Mouse (Mus musculus) kidney, adult 18-20 months (tissue): Measurements from ENCODE around the gene Brwd3.
A peak's percentile ranks its signal among the peaks of the same experiment; 100 is the strongest.

ENCODE experiments used
- DNase-seq: peaks from one replicate; pipeline ENCODE4 v3.0.0; 2021

Brwd3 gene

DNA sequence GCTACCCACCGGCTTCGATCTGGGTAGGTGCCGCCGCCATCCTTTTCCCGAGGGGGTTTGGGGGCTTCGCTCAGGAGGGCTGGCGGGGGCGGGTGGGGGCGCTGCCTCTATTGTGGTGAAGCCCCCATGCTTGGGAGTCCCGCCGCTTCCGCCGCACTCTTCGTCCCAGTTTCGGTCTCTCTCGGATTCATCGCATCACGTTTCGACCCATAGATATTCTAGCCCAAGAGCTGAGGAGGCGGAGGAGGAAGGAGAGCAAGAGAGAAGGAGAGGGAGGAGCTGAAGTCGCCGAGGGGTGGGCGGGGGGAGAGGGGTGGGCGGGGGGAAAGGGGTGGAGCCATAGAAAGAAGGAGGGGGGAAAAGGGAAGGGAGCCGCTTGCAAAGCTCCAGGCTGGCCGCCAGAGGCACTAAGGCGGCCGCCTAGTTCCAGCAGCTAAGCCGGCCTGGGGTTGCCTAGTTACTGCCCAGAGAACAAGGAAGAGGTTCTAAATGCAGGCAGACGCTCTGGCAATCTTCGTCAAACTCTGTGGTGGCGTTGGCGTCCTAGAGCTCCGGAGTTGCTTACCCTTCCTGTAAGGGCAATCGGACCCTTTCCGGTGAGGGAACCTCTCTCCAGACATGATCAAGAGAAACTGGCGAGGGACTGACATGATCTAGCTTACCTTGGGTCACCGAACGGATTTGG lies at the start of gene Brwd3:
Brwd3 (minus strand) TSS at position 283 of the 685 bp plus-strand sequence.
- DNase-seq, result peak; percentile 78

GRCm38 (mm10) chrX:108862632-108863031 lies 28.5 kb upstream of the Brwd3 start:
- no peak for DNase-seq

DNA sequence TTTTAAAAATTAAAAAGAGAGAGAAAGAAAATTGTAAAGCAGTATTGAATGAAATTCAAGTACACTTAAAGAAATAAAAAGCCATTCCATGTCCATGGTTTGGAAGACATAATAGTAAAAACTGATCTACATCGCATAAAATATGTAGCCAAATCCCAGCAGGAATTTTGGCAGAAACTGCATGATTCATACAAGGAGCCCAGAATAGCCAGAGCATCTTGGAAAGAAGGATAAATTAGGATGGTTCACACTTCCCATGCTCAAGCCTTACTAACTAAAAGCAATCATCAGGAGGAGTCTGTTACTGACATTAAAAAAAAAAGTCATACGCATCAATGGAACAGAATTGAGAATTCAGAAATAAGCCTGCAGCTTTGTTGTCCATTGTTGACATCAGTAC lies 8.5 kb upstream of the Brwd3 start:
- DNase-seq, result no peak

GRCm38 (mm10) chrX:108836416-108836815 lies 2.2 kb upstream of the Brwd3 start:
- DNase-seq, result no peak

DNA sequence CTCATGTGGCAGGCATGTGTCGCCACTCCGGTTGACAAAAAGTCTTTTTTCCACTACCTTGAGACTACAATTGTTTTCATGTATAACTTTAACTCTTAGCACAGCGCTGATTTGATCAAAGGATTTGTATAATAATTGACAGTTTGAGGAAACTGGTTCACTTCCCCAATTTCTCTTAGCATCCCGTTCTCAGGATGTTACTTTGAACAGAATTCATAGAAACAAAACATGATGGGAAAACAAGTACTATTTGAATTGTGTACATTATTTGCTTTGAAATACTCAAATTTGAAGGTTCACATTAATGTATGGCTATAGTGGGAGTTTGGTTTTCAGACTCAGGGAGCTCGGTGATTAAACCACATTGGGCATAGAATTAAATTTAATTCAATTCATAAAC lies 1.1 kb upstream of the Brwd3 start:
- DNase-seq, result no peak

DNA sequence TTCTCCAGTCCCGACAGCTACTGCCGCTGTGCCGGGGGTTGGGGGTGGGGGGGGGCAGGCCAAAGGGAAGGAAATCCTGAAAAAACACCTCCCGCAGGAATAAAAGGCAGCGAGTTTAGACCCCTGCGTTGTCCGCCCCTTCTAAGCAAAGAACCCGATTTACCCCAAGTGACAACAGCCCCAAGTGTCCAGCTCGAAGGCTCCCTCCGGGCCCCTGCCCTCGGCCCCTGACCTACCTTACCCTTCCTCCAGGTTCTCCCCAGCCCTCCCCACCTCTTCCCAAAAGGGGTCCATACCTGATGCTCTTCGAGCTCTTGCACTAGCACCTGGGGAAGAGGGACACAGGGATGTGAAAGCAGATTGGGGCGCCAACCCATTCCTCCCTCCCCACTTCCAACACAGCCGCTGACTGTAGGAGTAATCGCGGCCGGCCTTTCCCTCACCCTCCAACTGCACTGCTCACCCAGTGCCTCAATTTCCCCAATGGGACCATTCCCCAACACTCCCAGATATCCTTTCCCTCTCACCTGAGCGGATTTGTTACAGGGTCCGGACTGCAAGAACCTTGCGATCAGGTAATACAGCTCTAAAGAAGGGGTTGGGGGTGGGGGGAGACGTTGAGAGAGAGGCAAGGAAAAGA lies 671 bp downstream of the Brwd3 start:
- peak; percentile 34 for DNase-seq

- DNase-seq, result peak; percentile 88
Observed at GRCm38 (mm10) chrX:108832674-108833189, 1.4 kb downstream of the Brwd3 start.

DNA sequence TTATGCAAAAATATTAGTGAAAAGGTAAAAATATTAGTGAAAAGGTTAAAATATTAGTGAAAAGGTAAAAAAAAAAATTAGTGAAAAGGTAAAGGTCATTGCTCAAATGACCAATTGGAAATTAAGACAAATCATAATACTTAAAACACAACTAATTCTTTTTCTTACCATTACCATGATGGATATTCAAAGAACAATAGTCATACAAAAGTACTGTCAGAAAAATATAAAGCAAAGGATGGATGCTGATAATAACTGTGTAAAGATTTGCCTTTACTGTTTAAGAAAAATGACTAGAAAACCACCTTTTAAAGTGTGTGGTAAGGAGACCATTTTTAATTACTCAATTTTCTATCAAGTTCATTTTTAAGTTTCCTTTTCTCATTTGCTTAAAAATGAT lies 2.9 kb downstream of the Brwd3 start:
- DNase-seq, result no peak

GRCm38 (mm10) chrX:108828111-108828510 lies 6.1 kb downstream of the Brwd3 start:
- DNase-seq, result no peak

GRCm38 (mm10) chrX:108797268-108797667 lies 36.9 kb downstream of the Brwd3 start:
- DNase-seq, result no peak

GRCm38 (mm10) chrX:108783724-108784123 lies 50.4 kb downstream of the Brwd3 start:
- no peak for DNase-seq

- DNase-seq, result no peak
Observed at GRCm38 (mm10) chrX:108731755-108732154, 102.4 kb downstream of the Brwd3 start.

DNA sequence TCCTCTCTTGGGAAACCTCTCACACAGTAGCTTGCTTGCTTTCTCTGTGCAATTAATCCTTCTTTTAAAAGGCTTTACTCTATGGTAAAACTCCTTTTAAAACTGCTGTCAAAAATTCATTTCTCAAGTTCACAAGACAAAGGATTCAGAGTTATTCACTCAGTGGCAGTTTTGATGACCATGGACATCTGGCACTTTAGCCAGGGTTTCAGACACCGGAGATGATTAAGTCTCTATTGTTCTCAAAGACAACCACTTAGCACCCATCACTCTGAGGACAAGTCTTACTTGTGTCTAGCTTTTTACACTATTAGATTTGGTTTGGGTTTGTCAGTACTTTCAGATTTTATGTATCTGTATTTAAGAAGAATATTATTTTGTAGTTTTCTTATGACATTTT lies 104.6 kb downstream of the Brwd3 start:
- no peak for DNase-seq

DNA sequence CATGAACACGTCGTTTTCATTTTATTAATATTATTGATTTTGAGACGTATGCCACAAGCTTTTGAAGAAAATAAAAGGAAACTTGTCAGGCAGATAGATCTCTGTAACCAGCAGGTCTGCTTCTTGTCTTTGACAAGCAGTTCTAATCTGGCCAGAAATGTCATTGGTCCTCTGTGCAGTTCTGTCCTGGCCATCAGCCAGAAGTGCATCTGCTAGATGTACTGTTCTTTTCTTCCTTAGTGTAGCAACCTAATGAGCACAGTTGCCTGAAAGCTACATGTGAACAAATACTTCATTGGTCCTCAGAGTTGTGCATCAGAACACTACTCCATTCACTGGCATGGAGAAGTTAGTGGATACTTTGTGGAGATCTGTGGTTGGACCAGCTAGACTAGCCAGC lies 105.1 kb downstream of the Brwd3 start:
- no peak for DNase-seq

DNA sequence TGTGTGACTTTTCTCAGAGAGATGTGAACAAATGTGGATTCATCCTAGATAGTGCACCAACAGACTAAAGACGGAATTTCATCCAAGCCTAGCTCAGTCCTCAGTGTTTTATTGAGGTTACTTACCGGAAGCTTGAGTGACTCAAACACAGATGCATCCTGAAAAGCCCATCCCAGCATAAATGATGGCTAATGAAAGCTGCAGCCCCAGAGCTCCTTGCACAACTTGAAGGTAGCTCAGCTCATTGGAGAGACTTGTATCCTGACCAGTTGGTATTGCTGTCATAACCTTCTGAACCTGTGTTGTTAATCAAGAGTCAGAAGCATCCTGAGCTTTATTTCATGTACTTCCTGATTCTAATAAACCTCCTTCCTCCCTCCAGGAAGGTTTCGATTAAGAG lies 105.8 kb downstream of the Brwd3 start:
- no peak for DNase-seq

- DNase-seq, result no peak
Observed at GRCm38 (mm10) chrX:108724241-108724640, 109.9 kb downstream of the Brwd3 start.

GRCm38 (mm10) chrX:108722447-108722846 lies 111.7 kb downstream of the Brwd3 start:
- DNase-seq, result no peak

- DNase-seq, result no peak
Observed at GRCm38 (mm10) chrX:108704312-108704711, 129.9 kb downstream of the Brwd3 start.
